Mouse (Mus musculus) neural tube, embryonic 12.5 days (tissue): ENCODE data around the gene Ppa2. TPM values are rescaled to one million over a fixed set of nuclear protein-coding genes. Genes with fewer than 3 reads are reported as not detected.

Source experiments
- ATAC-seq: fragments of 200-750 bp; cut with Nextera tagmentation; 2 replicates; pipeline ENCODE4 v1.8.0; 2017; ENCODE audit warnings: low read depth, mild to moderate bottlenecking, moderate TSS enrichment, moderate library complexity; ENCODE audit not compliant: low FRiP score
- H3K27ac ChIP-seq: fragments of 300-500 bp; sonication (generic); 2 replicates; pipeline ENCODE4 v1.5.1; 2016
- H3K27me3 ChIP-seq: fragments of 300-500 bp; sonication (generic); replicated peaks from 2 replicates; pipeline ENCODE4 v1.6.1; 2016; ENCODE audit warnings: mild to moderate bottlenecking
- H3K36me3 ChIP-seq: fragments of 300-500 bp; sonication (generic); 2 replicates; pipeline ENCODE4 v1.6.1; 2016; ENCODE audit warnings: mild to moderate bottlenecking
- H3K4me1 ChIP-seq: fragments of 300-500 bp; sonication (generic); 2 replicates; pipeline ENCODE4 v1.6.1; 2016
- H3K4me2 ChIP-seq: fragments of 300-500 bp; sonication (generic); replicated peaks from 2 replicates; pipeline ENCODE4 v1.6.1; 2016; ENCODE audit warnings: mild to moderate bottlenecking
- H3K4me3 ChIP-seq: fragments of 300-500 bp; sonication (generic); 2 replicates; pipeline ENCODE4 v1.5.1; 2016
- H3K9ac ChIP-seq: fragments of 300-500 bp; sonication (generic); 2 replicates; pipeline ENCODE4 v1.6.1; 2016; ENCODE audit warnings: mild to moderate bottlenecking
- H3K9me3 ChIP-seq: fragments of 300-500 bp; sonication (generic); 2 replicates; pipeline ENCODE4 v1.6.1; 2016; ENCODE audit warnings: mild to moderate bottlenecking
- WGBS: fragments of 180-500 bp; shearing (Covaris S2); methylation state at CpG from one replicate; pipeline ENCODE4 v1.1.7; 2016; 5-methylcytosine and 5-hydroxymethylcytosine counted together
- polyA plus RNA-seq: library from polyadenylated mRNA; unstranded; fragments of >200 nt; fragmentation: Nextera tagmentation; extraction: Ambion mirVana; gene quantifications from 2 replicates; pipeline ENCODE4 v1.2.1, GENCODE M21; 2016

Gene Ppa2
- polyA plus RNA-seq, 1 experiment from 2014 or later: 79.1 TPM

GRCm38 (mm10) chr3:133364138-133364537 lies 54.2 kb downstream of the Ppa2 start:
- no peaks in the 10 kb centered on the region for H3K9me3 ChIP-seq
- no peaks in the 10 kb centered on the region for H3K4me1 ChIP-seq
- no peak for ATAC-seq
- H3K27me3 ChIP-seq: no peaks in the 10 kb centered on the region
- H3K4me2 ChIP-seq: no peak overlapping the region
- no peak overlapping the region for H3K4me3 ChIP-seq
- no peak overlapping the region for H3K27ac ChIP-seq
- H3K36me3 ChIP-seq: no peaks in the 10 kb centered on the region
- H3K9ac ChIP-seq: no peak overlapping the region
- 84% methylated on average over 3 of the region's 3 CpGs for WGBS

GRCm38 (mm10) chr3:133366096-133366495 lies 56.2 kb downstream of the Ppa2 start:
- Histone ChIP-seq H3K9me3 (no peaks in the 10 kb centered on the region), H3K4me2 (no peak overlapping the region), H3K27me3 (no peaks in the 10 kb centered on the region), H3K36me3 (no peaks in the 10 kb centered on the region), H3K4me3 (no peak overlapping the region), H3K9ac (no peak overlapping the region), H3K27ac (no peak overlapping the region), H3K4me1 (no peaks in the 10 kb centered on the region)
- ATAC-seq: no peak
- 90% methylated on average over 9 of the region's 9 CpGs for WGBS

- Histone ChIP-seq H3K9ac (no peak overlapping the region), H3K36me3 (peaks cover 26% of the 10 kb centered on the region), H3K4me2 (no peak overlapping the region), H3K27me3 (no peaks in the 10 kb centered on the region), H3K4me1 (no peaks in the 10 kb centered on the region), H3K4me3 (no peak overlapping the region), H3K9me3 (peaks cover 23% of the 10 kb centered on the region), H3K27ac (no peak overlapping the region)
- no peak for ATAC-seq
Observed at GRCm38 (mm10) chr3:133378174-133378573, 68.3 kb downstream of the Ppa2 start.

DNA sequence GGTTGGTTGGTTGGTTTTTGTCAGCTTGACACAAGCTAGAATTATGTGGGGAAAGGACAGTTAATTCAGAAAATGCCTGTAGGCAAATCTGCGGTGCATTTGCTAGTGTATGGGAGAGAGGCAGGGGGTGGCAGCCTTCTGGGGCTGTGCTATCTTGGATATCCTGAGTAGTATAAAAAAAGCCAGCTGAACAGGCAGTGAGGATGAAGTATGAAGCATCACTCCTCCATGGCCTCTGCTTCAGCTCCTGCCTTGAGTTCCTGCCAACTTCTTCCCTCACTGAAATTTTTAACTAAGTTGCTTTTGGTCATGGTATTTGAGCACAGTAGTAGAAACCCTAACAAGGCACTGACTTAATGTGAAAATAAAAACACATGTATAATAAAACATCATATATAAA lies 70.1 kb downstream of the Ppa2 start:
- H3K27me3 ChIP-seq: no peaks in the 10 kb centered on the region
- H3K9me3 ChIP-seq: peaks cover 23% of the 10 kb centered on the region
- H3K9ac ChIP-seq: no peak overlapping the region
- no peak overlapping the region for H3K4me3 ChIP-seq
- H3K4me2 ChIP-seq: no peak overlapping the region
- 97% methylated on average over 1 of the region's 1 CpGs for WGBS
- no peak for ATAC-seq
- no peak overlapping the region for H3K27ac ChIP-seq
- H3K4me1 ChIP-seq: no peaks in the 10 kb centered on the region
- peaks cover 26% of the 10 kb centered on the region for H3K36me3 ChIP-seq

DNA sequence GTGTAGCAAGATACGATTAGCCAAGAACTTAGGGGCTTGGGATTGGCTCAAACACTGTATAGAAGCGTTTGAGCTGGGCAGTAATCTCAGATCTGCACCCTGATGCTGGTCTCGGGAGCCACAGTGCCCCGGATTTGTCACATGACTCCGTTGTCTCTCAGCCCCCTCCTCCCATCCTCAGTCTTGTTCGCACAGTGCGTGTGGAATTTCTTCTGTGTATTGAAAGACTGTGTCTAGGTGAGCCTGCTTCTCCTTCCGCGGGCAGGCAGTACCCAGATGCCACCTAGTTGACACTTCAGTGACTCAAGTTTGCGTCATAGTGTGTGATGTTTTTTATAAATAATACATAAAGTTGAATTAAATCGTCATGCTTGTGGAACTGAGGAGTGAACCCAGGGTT lies 71.6 kb downstream of the Ppa2 start:
- H3K4me1 ChIP-seq: no peaks in the 10 kb centered on the region
- peaks cover 23% of the 10 kb centered on the region for H3K9me3 ChIP-seq
- H3K27ac ChIP-seq: no peak overlapping the region
- no peaks in the 10 kb centered on the region for H3K27me3 ChIP-seq
- H3K36me3 ChIP-seq: peaks cover 24% of the 10 kb centered on the region
- WGBS: 87% methylated on average over 11 of the region's 11 CpGs
- H3K9ac ChIP-seq: no peak overlapping the region
- H3K4me3 ChIP-seq: no peak overlapping the region
- H3K4me2 ChIP-seq: no peak overlapping the region
- no peak for ATAC-seq

- Histone ChIP-seq H3K4me3 (no peak overlapping the region), H3K4me2 (no peak overlapping the region), H3K27me3 (no peaks in the 10 kb centered on the region), H3K27ac (no peak overlapping the region), H3K4me1 (no peaks in the 10 kb centered on the region), H3K9me3 (peaks cover 23% of the 10 kb centered on the region), H3K9ac (no peak overlapping the region), H3K36me3 (peaks cover 23% of the 10 kb centered on the region)
- WGBS: 67% methylated on average over 9 of the region's 9 CpGs
- ATAC-seq: no peak
Observed at GRCm38 (mm10) chr3:133382147-133382546, 72.2 kb downstream of the Ppa2 start.

DNA sequence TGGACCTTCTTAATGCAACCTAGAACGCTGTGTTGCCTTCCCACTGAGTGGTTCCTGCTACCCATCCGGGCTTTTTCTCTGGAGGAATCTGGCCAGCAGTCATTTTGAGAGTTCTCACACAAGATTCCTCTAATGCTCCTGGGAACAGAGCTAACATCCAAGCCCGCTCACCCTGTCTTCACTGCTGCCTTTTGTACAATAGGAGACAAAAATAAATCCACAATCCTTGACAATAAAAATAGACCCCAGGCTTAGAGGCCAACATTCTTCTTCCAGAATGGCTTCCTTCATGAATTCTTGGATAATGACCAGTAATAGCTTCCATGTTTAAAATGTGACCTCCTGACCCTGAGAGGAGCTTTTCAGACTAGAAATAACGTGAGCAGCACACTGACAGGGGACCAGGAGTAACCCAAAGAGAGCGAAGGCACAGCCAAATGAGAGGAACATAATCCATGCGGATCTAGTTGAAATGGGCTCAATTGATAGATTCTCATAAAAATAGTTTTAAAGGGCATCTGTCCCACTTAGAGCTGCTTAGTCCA lies 74.3 kb downstream of the Ppa2 start:
- ATAC-seq: no peak
- 63% methylated on average over 6 of the region's 6 CpGs for WGBS
- Histone ChIP-seq H3K4me1 (no peaks in the 10 kb centered on the region), H3K27ac (no peak overlapping the region), H3K9ac (no peak overlapping the region), H3K4me3 (no peak overlapping the region), H3K9me3 (peaks cover 6% of the 10 kb centered on the region; the same call in 1 of the 2 replicates), H3K36me3 (peaks cover 4% of the 10 kb centered on the region; the same call in 1 of the 2 replicates), H3K27me3 (no peaks in the 10 kb centered on the region), H3K4me2 (no peak overlapping the region)

GRCm38 (mm10) chr3:133387283-133387682 lies 77.4 kb downstream of the Ppa2 start:
- 69% methylated on average over 7 of the region's 7 CpGs for WGBS
- Histone ChIP-seq H3K27me3 (no peaks in the 10 kb centered on the region), H3K4me1 (no peaks in the 10 kb centered on the region), H3K9ac (no peak overlapping the region), H3K36me3 (no peaks in the 10 kb centered on the region), H3K4me3 (no peak overlapping the region), H3K4me2 (no peak overlapping the region), H3K27ac (no peak overlapping the region), H3K9me3 (no peaks in the 10 kb centered on the region)
- no peak for ATAC-seq

DNA sequence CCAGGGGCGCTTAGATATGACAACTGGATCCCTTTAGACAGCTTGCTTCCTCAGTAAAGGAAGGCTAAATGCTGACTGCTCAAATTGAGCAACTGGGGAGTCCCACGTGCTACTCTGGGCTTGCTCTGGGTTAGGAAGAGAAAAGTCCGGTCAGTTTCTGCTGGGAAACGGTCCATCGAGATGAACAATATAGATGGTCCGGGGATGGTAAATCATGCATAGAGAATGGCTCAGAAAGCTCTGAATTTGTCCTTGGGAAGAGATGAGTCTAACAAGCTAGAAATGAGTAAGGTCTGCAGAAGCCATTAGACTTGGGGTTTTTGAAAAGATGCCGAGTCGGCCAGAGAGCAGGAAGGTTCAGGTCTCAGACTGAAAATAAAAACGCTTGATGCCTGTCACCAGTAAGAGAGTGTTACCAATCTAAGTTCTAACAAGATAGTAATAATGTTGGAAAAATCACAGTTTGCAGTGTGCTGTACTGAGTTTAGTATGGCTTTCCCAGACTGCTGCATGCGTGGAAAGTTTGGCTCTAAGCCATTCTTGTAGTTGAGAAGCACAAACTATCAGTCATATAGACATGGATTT lies 80.0 kb downstream of the Ppa2 start:
- H3K4me2 ChIP-seq: no peak overlapping the region
- WGBS: 92% methylated on average over 10 of the region's 10 CpGs
- H3K9ac ChIP-seq: no peak overlapping the region
- no peaks in the 10 kb centered on the region for H3K4me1 ChIP-seq
- H3K9me3 ChIP-seq: no peaks in the 10 kb centered on the region
- no peak for ATAC-seq
- H3K27me3 ChIP-seq: no peaks in the 10 kb centered on the region
- H3K36me3 ChIP-seq: no peaks in the 10 kb centered on the region
- no peak overlapping the region for H3K27ac ChIP-seq
- H3K4me3 ChIP-seq: no peak overlapping the region

GRCm38 (mm10) chr3:133394531-133394930 lies 84.6 kb downstream of the Ppa2 start:
- Histone ChIP-seq H3K4me2 (no peak overlapping the region), H3K4me3 (no peak overlapping the region), H3K9me3 (no peaks in the 10 kb centered on the region), H3K27me3 (no peaks in the 10 kb centered on the region), H3K36me3 (no peaks in the 10 kb centered on the region), H3K27ac (no peak overlapping the region), H3K9ac (no peak overlapping the region), H3K4me1 (no peaks in the 10 kb centered on the region)
- no peak for ATAC-seq
- 79% methylated on average over 2 of the region's 2 CpGs for WGBS

GRCm38 (mm10) chr3:133403849-133404248 lies 93.9 kb downstream of the Ppa2 start:
- H3K4me3 ChIP-seq: no peak overlapping the region
- no peak overlapping the region for H3K9ac ChIP-seq
- H3K27ac ChIP-seq: no peak overlapping the region
- no peak for ATAC-seq
- H3K4me1 ChIP-seq: no peaks in the 10 kb centered on the region
- no peaks in the 10 kb centered on the region for H3K36me3 ChIP-seq
- H3K9me3 ChIP-seq: no peaks in the 10 kb centered on the region
- WGBS: 88% methylated on average over 4 of the region's 4 CpGs
- H3K4me2 ChIP-seq: no peak overlapping the region
- H3K27me3 ChIP-seq: no peaks in the 10 kb centered on the region

DNA sequence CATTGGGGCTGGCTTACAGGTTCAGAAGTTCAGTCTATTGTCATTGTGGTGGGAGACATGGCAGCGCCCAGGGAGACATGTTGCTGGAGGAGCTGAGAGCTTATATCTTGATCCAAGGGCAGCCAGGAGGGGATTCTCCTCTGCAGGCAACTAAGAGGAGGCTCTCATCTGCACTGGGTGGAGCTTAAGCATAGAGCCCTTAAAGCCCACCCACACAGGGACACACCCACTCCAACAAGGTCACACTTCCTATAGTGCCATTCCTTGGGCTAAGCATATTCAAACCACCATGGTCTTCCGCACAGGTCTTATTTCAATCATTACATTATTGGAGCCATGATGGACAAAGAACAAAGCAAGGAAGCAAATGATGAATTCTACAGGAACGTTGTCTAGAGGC lies 95.7 kb downstream of the Ppa2 start:
- no peak for ATAC-seq
- no peaks in the 10 kb centered on the region for H3K27me3 ChIP-seq
- no peak overlapping the region for H3K4me3 ChIP-seq
- no peak overlapping the region for H3K4me2 ChIP-seq
- 86% methylated on average over 3 of the region's 3 CpGs for WGBS
- H3K4me1 ChIP-seq: no peaks in the 10 kb centered on the region
- H3K27ac ChIP-seq: no peak overlapping the region
- H3K9me3 ChIP-seq: no peaks in the 10 kb centered on the region
- no peaks in the 10 kb centered on the region for H3K36me3 ChIP-seq
- no peak overlapping the region for H3K9ac ChIP-seq

GRCm38 (mm10) chr3:133406248-133406647 lies 96.3 kb downstream of the Ppa2 start:
- H3K9me3 ChIP-seq: no peaks in the 10 kb centered on the region
- no peak for ATAC-seq
- no peak overlapping the region for H3K4me2 ChIP-seq
- no peak overlapping the region for H3K27ac ChIP-seq
- H3K4me3 ChIP-seq: no peak overlapping the region
- no peaks in the 10 kb centered on the region for H3K4me1 ChIP-seq
- H3K9ac ChIP-seq: no peak overlapping the region
- WGBS: 87% methylated on average over 5 of the region's 5 CpGs
- no peaks in the 10 kb centered on the region for H3K27me3 ChIP-seq
- no peaks in the 10 kb centered on the region for H3K36me3 ChIP-seq
